Mouse (Mus musculus) left cerebral cortex, adult 18-20 months (tissue): ENCODE data around the gene Olfr112. TPM values are rescaled to one million over a fixed set of nuclear protein-coding genes. Genes with fewer than 3 reads are reported as not detected.
"Not testable (repeated sequence)": the region's sequence is repeated elsewhere in the genome, so short reads cannot be mapped to it uniquely, and the experiment has no call there.

ENCODE experiments used
- DNase-seq, 2 experiments: peaks; one replicate each; pipeline ENCODE4 v3.0.0; 2021 to 2022; ENCODE audit warnings: low spot score in 2 of 2, mixed read lengths in 1 of 2
- long read RNA-seq, 2 experiments: library from polyadenylated mRNA; stranded (forward); transcript quantifications; one replicate each; pipeline ENCODE4 v2.0.0; 2021
- total RNA-seq, 2 experiments: library from RNA; stranded (reverse); gene quantifications; 2 replicates each; pipeline ENCODE4 v1.2.3; 2021

Gene Olfr112
- total RNA-seq, result not detected
- long read RNA-seq, experiment 1, result 0 reads
- long read RNA-seq, experiment 2, result 0 reads

DNA sequence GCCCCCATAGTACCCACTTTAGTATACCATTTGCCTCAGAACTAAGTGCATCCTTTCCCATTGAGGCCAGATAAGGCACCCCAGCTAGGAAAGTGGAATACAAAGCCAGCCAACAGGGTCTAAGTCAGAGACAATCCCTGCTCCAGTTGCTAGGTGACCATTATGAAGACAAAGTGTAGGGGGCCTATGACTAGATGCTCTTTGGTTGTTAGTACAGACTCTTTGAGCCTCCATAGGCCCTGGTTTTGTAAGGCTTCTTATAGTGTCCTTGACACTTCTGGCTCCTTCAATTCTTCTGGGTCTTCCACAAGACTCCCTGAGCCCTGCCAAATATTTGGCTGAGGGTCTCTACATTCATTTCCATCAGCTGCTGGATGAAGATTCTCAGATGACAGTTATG, at the start of gene Olfr112:
Gene Olfr112 (minus strand): TSS at position 101 of the 400 bp plus-strand sequence.
- DNase-seq, result no peak

DNA sequence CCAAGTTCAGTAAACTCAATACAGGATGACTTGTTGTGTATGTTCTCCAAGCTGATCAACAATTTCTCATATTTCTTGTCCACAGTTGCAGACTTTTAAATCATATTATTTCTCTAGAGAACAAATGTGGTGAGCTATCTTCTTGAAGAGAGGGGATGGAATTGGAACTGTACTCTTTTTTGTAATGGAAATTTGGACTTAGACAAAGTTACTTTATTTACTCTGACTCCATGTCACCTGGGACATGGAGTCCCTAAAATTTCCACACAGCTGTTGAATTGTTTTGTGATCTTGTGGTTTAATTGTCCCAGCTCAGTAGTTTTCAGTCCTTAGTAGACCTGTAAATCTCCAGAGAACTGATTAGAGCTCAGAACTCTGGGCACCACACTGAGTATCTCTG, 23.4 kb upstream of the Olfr112 start, which contains the start of gene Olfr114:
Gene Olfr114 (minus strand): TSS at position 101 of the 400 bp plus-strand sequence.
- no peak for DNase-seq

DNA sequence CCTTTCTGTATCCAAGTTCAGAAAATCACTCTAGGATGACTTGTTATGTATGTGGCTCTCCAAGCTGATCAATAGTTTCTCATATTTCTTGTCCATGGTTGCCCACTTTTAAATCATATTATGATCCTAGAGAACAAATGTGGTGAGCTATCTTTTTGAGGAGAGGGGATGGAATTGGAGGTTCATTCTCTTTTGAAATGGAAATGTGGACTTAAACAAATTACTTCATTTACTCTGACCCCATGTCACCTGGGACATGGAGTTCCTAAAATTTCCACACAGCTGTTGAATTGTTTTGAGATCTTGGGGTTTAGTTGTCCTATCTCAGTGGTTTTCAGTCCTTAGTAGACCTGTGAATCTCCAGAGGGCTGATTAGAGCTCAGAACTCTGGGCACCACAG, 8.3 kb upstream of the Olfr112 start, which contains the start of gene Olfr113:
Gene Olfr113 (minus strand): TSS at position 101 of the 400 bp plus-strand sequence.
- no peak for DNase-seq

DNA sequence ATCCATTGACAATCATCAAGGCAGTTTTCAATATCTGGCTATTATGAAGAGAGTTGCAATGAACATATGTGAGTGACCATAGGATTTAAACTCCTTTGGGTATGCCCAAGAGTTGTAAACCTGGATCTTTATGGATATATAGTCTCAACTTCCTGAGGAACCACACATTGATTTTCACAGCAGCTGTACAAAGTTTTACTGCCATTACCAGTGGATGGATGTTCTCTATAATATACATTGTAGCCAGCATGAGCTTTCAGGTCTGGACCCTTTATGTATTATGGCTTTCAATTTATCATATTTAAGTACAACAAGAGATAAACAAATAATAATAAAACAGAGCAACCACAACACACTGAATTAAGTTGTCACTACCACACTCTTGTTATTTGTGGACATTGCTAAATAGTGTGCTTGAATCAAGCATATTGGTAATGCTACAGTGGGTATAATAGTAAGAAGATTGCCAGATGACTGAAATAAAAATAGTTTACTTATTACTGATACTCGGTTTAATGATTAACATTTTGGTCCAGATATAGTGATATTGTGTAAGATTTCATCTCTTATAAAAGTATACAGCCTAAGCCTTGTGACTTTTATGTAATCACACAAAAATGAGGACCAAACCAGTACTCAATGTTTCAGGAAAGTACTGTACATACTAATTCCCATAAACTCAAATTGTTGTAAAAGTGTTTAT, 10.2 kb downstream of the Olfr112 start:
- no peak for DNase-seq

DNA sequence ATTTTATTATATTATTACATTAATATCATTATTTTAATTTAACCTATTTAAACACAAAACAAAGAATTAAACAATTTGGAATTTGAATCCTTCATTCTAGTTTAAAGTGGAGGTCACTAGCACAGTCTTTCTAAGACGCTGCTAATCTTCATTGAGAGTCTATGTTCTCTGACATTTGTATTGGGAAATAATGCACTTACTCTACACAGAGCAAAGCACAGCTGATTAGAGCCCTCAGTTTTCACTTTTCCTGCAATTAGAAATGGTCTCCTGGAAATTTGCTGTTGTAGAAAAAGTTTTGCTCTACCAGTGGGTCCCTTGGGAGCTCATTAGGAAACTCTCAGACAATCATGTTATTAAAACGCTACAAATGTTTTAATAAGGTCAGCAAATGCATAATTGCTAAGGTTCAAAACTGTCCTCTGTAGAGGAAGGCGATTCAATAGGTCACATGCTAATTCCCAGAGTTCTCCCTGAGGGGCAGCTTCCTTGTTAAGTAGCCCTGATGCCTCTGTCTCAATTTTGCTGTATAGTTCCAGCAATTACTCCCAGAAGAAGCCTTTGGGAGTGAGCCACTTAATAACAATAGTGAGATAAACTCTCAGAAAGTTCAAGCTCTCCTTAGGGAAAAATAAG, 25.3 kb downstream of the Olfr112 start:
- DNase-seq, result no peak

DNA sequence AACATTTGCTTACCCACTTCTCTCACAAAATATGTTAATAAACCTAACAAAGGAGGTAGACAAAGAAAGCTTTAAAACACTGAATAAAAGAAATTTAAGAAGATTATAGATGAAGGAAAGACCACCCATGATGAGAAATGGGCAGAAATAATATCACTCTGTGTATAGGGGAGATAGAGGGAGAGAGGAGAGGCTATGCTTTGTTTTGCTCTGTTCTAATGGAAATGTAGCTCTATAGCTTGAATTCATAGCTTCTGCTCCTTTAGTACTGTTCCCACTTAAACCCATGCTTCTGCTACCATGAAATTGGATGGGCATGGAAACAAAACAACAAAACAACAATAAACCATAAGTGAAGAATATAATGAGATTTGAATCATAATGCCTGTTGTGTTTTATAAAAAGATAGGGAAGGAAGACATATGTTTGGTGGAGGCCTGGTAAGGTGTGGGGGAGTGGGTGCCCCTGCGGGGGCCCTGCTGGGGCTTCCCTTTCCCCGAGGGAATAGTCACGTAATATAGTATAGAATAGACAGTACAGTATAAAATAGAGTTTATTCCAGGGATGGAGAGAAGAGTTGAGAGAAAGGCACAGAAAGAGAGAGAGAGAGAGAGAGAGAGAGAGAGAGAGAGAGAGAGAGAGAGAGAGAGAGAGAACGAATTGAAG, 27.7 kb downstream of the Olfr112 start:
- DNase-seq, result no peak

DNA sequence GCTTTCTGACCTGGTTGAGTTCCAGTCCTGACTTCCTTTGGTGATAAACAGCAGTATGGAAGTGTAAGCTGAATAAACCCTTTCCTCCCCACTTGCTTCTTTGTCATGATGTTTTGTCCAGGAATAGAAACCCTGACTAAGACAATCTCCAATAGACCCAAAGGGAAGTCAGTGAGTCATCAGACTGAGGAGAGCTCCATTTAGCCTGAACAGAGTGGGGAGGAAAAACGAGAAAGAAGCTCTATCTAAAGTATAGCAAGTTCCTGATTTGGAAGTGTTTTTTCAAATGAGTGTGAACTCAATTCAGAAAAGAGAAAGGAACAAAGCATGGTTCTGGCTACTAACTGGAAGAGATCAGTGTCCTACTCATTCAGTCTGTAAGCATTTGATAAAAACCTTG, 30.8 kb downstream of the Olfr112 start:
- DNase-seq, result not testable (repeated sequence)

DNA sequence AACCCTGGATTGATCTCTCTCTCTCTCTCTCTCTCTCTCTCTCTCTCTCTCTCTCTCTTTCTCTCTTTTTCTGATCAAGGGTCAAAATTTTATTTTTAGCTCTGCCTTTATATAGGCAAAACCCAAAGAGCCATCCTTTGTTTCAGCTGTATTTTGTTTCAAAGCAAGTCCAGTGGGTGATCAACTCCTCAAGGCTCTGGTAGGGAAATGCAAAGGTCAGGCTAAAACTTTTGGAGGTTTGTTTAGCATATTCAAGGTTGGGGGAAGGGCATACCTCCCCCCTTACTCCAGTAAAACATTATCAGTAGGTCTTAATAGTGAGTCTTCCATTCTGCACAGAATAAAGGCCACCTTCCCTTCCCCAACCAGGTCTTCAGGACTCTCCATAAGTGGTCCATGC, 34.1 kb downstream of the Olfr112 start:
- DNase-seq, result no peak

DNA sequence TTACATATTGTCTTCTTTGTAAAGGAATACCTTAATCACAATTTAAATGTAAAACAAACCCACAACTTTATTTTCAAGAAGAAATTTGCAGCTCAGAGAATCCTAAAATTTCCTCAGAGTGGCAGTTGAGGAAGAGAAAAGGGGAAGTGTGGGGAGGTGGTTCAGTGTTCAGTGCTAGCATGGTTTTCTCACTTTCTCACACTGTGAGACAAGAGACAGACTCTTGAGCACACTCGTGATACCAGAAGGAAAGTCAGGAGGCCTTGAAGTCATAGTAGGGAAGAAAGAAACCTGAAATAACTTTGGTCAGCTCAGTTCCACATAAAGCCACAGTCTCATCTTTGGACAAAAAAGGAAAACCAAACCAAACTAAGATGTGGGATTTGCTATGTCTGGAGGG, 43.8 kb downstream of the Olfr112 start:
- not testable (repeated sequence) for DNase-seq

DNA sequence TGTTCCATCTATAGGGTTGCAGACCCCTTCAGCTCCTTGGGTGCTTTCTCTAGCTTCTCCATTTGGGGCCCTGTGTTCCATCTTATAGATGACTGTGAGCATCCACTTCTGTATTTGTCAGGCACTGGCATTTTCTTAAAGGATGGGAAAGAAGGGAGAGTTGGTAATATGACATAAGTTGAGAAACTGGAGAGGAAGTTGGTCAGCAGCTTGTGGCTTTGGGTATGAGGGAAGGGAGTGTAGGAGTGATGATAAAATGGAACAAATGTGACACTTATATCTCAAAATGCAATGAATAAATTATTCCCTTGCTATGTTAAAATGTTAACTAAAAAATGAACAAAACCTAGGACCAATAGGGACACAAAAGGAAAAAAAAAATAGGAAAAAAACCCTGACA, 44.6 kb downstream of the Olfr112 start:
- not testable (repeated sequence) for DNase-seq

Other genes starting within 250 kb of the Olfr112 start
- not detected for gene Olfr103, start 229.8 kb downstream of the Olfr112 start, total RNA-seq
- gene Olfr104-ps, start 209.9 kb downstream of the Olfr112 start, total RNA-seq, result not detected
- gene Olfr105-ps, start 190.4 kb downstream of the Olfr112 start, total RNA-seq, result not detected
- not detected for gene Olfr106-ps, start 179.1 kb downstream of the Olfr112 start, total RNA-seq
- not detected for gene Olfr107, start 170.2 kb downstream of the Olfr112 start, total RNA-seq
- gene Olfr108, start 124.0 kb downstream of the Olfr112 start, total RNA-seq, result not detected
- not detected for gene Olfr109, start 110.5 kb downstream of the Olfr112 start, total RNA-seq
- gene H2-M2, start 85.9 kb downstream of the Olfr112 start, total RNA-seq, result not detected
- gene Olfr110, start 77.0 kb downstream of the Olfr112 start, total RNA-seq, result not detected
- under 1 TPM in 1 of 2 experiments, not detected in 1; 0.19 TPM for gene Olfr111, start 61.4 kb downstream of the Olfr112 start, total RNA-seq
- not detected for gene Olfr113, start 8.2 kb upstream of the Olfr112 start, total RNA-seq
- not detected for gene Olfr114, start 23.3 kb upstream of the Olfr112 start, total RNA-seq
- gene Olfr115, start 57.7 kb upstream of the Olfr112 start, total RNA-seq, result not detected
- not detected for gene Olfr116, start 57.7 kb upstream of the Olfr112 start, total RNA-seq
- gene Olfr117, start 94.3 kb upstream of the Olfr112 start, total RNA-seq, result not detected
- not detected for gene Olfr118, start 97.5 kb upstream of the Olfr112 start, total RNA-seq
- gene Olfr119, start 127.1 kb upstream of the Olfr112 start, total RNA-seq, result not detected
- not detected for gene Olfr120, start 152.4 kb upstream of the Olfr112 start, total RNA-seq
- gene Olfr121, start 179.4 kb upstream of the Olfr112 start, total RNA-seq, result not detected
- not detected for gene Olfr122, start 199.2 kb upstream of the Olfr112 start, total RNA-seq
- not detected for gene Olfr123, start 224.1 kb upstream of the Olfr112 start, total RNA-seq
- gene Olfr124, start 230.4 kb upstream of the Olfr112 start, total RNA-seq, result not detected